Mouse (Mus musculus): Measurements from ENCODE around the gene Smyd3.

Smyd3 gene

GRCm38 (mm10) chr1:179064601-179065293, 453.1 kb downstream of the Smyd3 start:
- POLR2A ChIA-PET, result interaction anchor here in 2 of 4 experiments (0.7 to 1.5 kb wide), 5 partner anchors 9 to 44 kb away, joined by 3 to 4 read pairs (median 3); no protein-coding TSS in a partner anchor
- CTCF ChIA-PET, result no interaction called here

GRCm38 (mm10) chr1:179061759-179062168, 456.1 kb downstream of the Smyd3 start:
- POLR2A ChIA-PET, result no interaction called here
- CTCF ChIA-PET, result no interaction called here

GRCm38 (mm10) chr1:179061053-179061452, 456.8 kb downstream of the Smyd3 start:
- ChIA-PET POLR2A (no interaction called here), CTCF (no interaction called here)

GRCm38 (mm10) chr1:179060113-179060955, 457.5 kb downstream of the Smyd3 start:
- ChIA-PET POLR2A (interaction anchor here in 2 of 4 experiments (0.7 to 0.9 kb wide), 2 partner anchors 9 to 114 kb away, joined by 3 to 4 read pairs; no protein-coding TSS in a partner anchor), CTCF (interaction anchor here in 1 of 4 experiments (1.2 kb wide), 1 partner anchor 530 kb away, joined by 3 read pairs; no protein-coding TSS in a partner anchor)

GRCm38 (mm10) chr1:179059286-179060112, 458.3 kb downstream of the Smyd3 start:
- CTCF ChIA-PET, result interaction anchor here in 1 of 4 experiments (1.2 kb wide), 1 partner anchor 529 kb away, joined by 3 read pairs; no protein-coding TSS in a partner anchor
- POLR2A ChIA-PET, result interaction anchor here in 2 of 4 experiments (0.7 to 1.3 kb wide), 3 partner anchors 10 to 115 kb away, joined by 3 to 4 read pairs (median 3); no protein-coding TSS in a partner anchor

- ChIA-PET POLR2A (interaction anchor here in 1 of 4 experiments (0.6 to 1.3 kb wide), 2 partner anchors 9 to 38 kb away, joined by 3 read pairs; no protein-coding TSS in a partner anchor), CTCF (no interaction called here)
Observed at GRCm38 (mm10) chr1:179058675-179059074, 459.2 kb downstream of the Smyd3 start.

GRCm38 (mm10) chr1:179055760-179056159, 462.1 kb downstream of the Smyd3 start:
- POLR2A ChIA-PET, result interaction anchor here in 1 of 4 experiments (0.6 to 1.1 kb wide), 3 partner anchors 10 to 408 kb away, joined by 3 read pairs; no protein-coding TSS in a partner anchor
- CTCF ChIA-PET, result no interaction called here

GRCm38 (mm10) chr1:179054385-179055116, 463.3 kb downstream of the Smyd3 start:
- ChIA-PET POLR2A (interaction anchor here in 1 of 4 experiments (0.6 to 1.1 kb wide), 2 partner anchors 37 to 409 kb away, joined by 3 read pairs; no protein-coding TSS in a partner anchor), CTCF (no interaction called here)

GRCm38 (mm10) chr1:179052545-179053180, 465.2 kb downstream of the Smyd3 start:
- CTCF ChIA-PET, result no interaction called here
- POLR2A ChIA-PET, result no interaction called here

GRCm38 (mm10) chr1:179047931-179048596, 469.8 kb downstream of the Smyd3 start:
- ChIA-PET CTCF (no interaction called here), POLR2A (no interaction called here)

- ChIA-PET POLR2A (interaction anchor here in 2 of 4 experiments (0.6 to 1.7 kb wide), 3 partner anchors 9 to 540 kb away, joined by 3 to 6 read pairs (median 4); no protein-coding TSS in a partner anchor), CTCF (no interaction called here)
Observed at GRCm38 (mm10) chr1:179045856-179046714, 471.8 kb downstream of the Smyd3 start.

- POLR2A ChIA-PET, result no interaction called here
- CTCF ChIA-PET, result no interaction called here
Observed at GRCm38 (mm10) chr1:179044165-179044564, 473.7 kb downstream of the Smyd3 start.

- ChIA-PET CTCF (no interaction called here), POLR2A (no interaction called here)
Observed at GRCm38 (mm10) chr1:179043644-179044043, 474.2 kb downstream of the Smyd3 start.

- CTCF ChIA-PET, result no interaction called here
- POLR2A ChIA-PET, result interaction anchor here in 2 of 4 experiments (0.8 to 1.0 kb wide), 2 partner anchors 8 to 15 kb away, joined by 3 read pairs; no protein-coding TSS in a partner anchor
Observed at GRCm38 (mm10) chr1:179041905-179042337, 475.9 kb downstream of the Smyd3 start.

- CTCF ChIA-PET, result interaction anchor here in 1 of 4 experiments (0.7 kb wide), 1 partner anchor 83 kb away, joined by 3 read pairs; no protein-coding TSS in a partner anchor
- POLR2A ChIA-PET, result interaction anchor here in 2 of 4 experiments (0.8 to 1.0 kb wide), 2 partner anchors 9 to 16 kb away, joined by 3 read pairs; no protein-coding TSS in a partner anchor
Observed at GRCm38 (mm10) chr1:179041231-179041904, 476.5 kb downstream of the Smyd3 start.

- POLR2A ChIA-PET, result no interaction called here
- CTCF ChIA-PET, result no interaction called here
Observed at GRCm38 (mm10) chr1:179038801-179039200, 479.0 kb downstream of the Smyd3 start.
